In genomic region chr6:50455102-50455828, GRCm38 (mm10) we compare ENCODE assay signal across 8 mouse cellular contexts. TPM values are rescaled to one million over a fixed set of nuclear protein-coding genes. Genes with fewer than 3 reads are reported as not detected.
DNase-seq lines count a peak whose midpoint lies in the region; ATAC-seq and TF ChIP-seq lines count a peak whose summit lies in the region.

No protein-coding gene starts in this region.

- no peaks in the 10 kb centered on the region for H3K4me1 ChIP-seq in hindbrain, embryonic 11.5 days (replicated peaks; ENCODE audit: control insufficient read depth, insufficient read depth, low read length)
- H3K4me1 ChIP-seq in limb, embryonic 14.5 days (ENCODE audit: control insufficient read depth, insufficient read depth, low read length), result peaks cover 17% of the 10 kb centered on the region
- peaks cover 18% of the 10 kb centered on the region for H3K4me1 ChIP-seq in midbrain, embryonic 15.5 days

- TF ChIP-seq POLR2A in limb, embryonic 14.5 days (IDR thresholded peaks at IDR 0.05; ENCODE audit: borderline replicate concordance, extremely low read depth, insufficient read depth, insufficient read length), result 0 out of 2 replicates have a peak, but pooled peaks have one; percentile 17

- peak overlapping the region; percentile 71 for H3K4me3 ChIP-seq in hindbrain, embryonic 11.5 days (ENCODE audit: low read depth, low read length)
- H3K4me3 ChIP-seq in limb, embryonic 14.5 days (replicated peaks; ENCODE audit: low read length), result peak overlapping the region; percentile 68
- H3K4me3 ChIP-seq in midbrain, embryonic 15.5 days, result peak overlapping the region; percentile 63

- no peak overlapping the region for H3K27ac ChIP-seq in hindbrain, embryonic 11.5 days (ENCODE audit: low read depth, low read length)
- peak overlapping the region; percentile 80 for H3K27ac ChIP-seq in limb, embryonic 14.5 days (replicated peaks; ENCODE audit: low read depth, low read length)
- peak overlapping the region; percentile 55 for H3K27ac ChIP-seq in midbrain, embryonic 15.5 days

- DNase-seq in urinary bladder, adult 2 months (ENCODE audit: low spot score), result peak; percentile 45
- no peak for DNase-seq in urinary bladder, postnatal 25 days (ENCODE audit: low spot score)
- DNase-seq in cerebellum, adult 11-12 months, result peak; percentile 62
- DNase-seq in forelimb bud, embryonic 11.5 days (ENCODE audit: low read depth, low spot score), result peak; percentile 24
- DNase-seq in hindbrain, embryonic 11.5 days (ENCODE audit: low spot score), result peak; percentile 67
- DNase-seq in limb, embryonic 14.5 days (ENCODE audit: low spot score), result peak; percentile 21
- peak; percentile 67 for DNase-seq in thymus, postnatal 0 days (ENCODE audit: low spot score)

- H3K36me3 ChIP-seq in hindbrain, embryonic 11.5 days (ENCODE audit: control insufficient read depth, insufficient read depth, low read length), result no peaks in the 10 kb centered on the region
- no peaks in the 10 kb centered on the region for H3K36me3 ChIP-seq in limb, embryonic 14.5 days (ENCODE audit: control insufficient read depth, insufficient read depth, low read length)
- no peaks in the 10 kb centered on the region for H3K36me3 ChIP-seq in midbrain, embryonic 15.5 days (replicated peaks)

- no peaks in the 10 kb centered on the region for H3K9me3 ChIP-seq in hindbrain, embryonic 11.5 days (ENCODE audit: control insufficient read depth, low read length)
- H3K9me3 ChIP-seq in limb, embryonic 14.5 days (ENCODE audit: control insufficient read depth, low read length), result no peaks in the 10 kb centered on the region
- no peaks in the 10 kb centered on the region for H3K9me3 ChIP-seq in midbrain, embryonic 15.5 days

- H3K9ac ChIP-seq in hindbrain, embryonic 11.5 days (ENCODE audit: low read depth, low read length), result peak overlapping the region; percentile 77
- peak overlapping the region; percentile 70 for H3K9ac ChIP-seq in limb, embryonic 14.5 days (ENCODE audit: low read depth, low read length, severe bottlenecking)
- peak overlapping the region; percentile 58 for H3K9ac ChIP-seq in midbrain, embryonic 15.5 days

- ATAC-seq in hindbrain, embryonic 11.5 days (ENCODE audit: low FRiP score), result peak; percentile 66
- peak; percentile 35 for ATAC-seq in limb, embryonic 14.5 days (ENCODE audit: low FRiP score, low read depth)
- peak; percentile 71 for ATAC-seq in midbrain, embryonic 15.5 days (replicated peaks)

- peak overlapping the region; percentile 97 for H3K4me2 ChIP-seq in hindbrain, embryonic 11.5 days (replicated peaks; ENCODE audit: low read depth, low read length)
- H3K4me2 ChIP-seq in limb, embryonic 14.5 days (replicated peaks; ENCODE audit: low read depth, low read length, severe bottlenecking), result peak overlapping the region; percentile 95
- peak overlapping the region; percentile 81 for H3K4me2 ChIP-seq in midbrain, embryonic 15.5 days

- H3K27me3 ChIP-seq in hindbrain, embryonic 11.5 days (ENCODE audit: control insufficient read depth, insufficient read depth, low read length), result no peaks in the 10 kb centered on the region; the same call in 1 of the 2 replicates
- no peaks in the 10 kb centered on the region for H3K27me3 ChIP-seq in limb, embryonic 14.5 days (ENCODE audit: control insufficient read depth, insufficient read depth, low read length)
- 0 out of 2 replicates have a peak, but pooled peaks cover 5% of the 10 kb centered on the region for H3K27me3 ChIP-seq in midbrain, embryonic 15.5 days (replicated peaks)

- under 1% methylated on average over 39 of the region's 39 CpGs for WGBS in hindbrain, embryonic 11.5 days
- WGBS in limb, embryonic 14.5 days, result under 1% methylated on average over 37 of the region's 39 CpGs
- WGBS in midbrain, embryonic 15.5 days, result under 1% methylated on average over 39 of the region's 39 CpGs

RNA-seq across cellular contexts. Expression of gene Osbpl3, which starts 0.7 kb away (rescaled TPM):
- 54.8 and 61.4 TPM in 2 replicates for polyA plus RNA-seq in urinary bladder, adult 2 months (2012; rRNA removed)
- 4.7 and 7.2 TPM in 2 replicates for polyA plus RNA-seq in hindbrain, embryonic 11.5 days (2014; fragmentation: Nextera tagmentation; extraction: Ambion mirVana)
- 18.2 and 19.8 TPM in 2 replicates for polyA plus RNA-seq in limb, embryonic 14.5 days (2012; rRNA removed)
- polyA plus RNA-seq in limb, embryonic 14.5 days (2014; fragmentation: Nextera tagmentation; extraction: Ambion mirVana), result 10.9 and 11.9 TPM in 2 replicates
- polyA plus RNA-seq in midbrain, embryonic 15.5 days (2015; fragmentation: Nextera tagmentation; extraction: Ambion mirVana), result 5.6 and 6.2 TPM in 2 replicates
- 6.5 and 7.7 TPM in 2 replicates for polyA plus RNA-seq in thymus, postnatal 0 days (2015; fragmentation: Nextera tagmentation; extraction: Ambion mirVana)
